Mouse (Mus musculus) kidney, adult 2 months (tissue): ENCODE measurements around the gene Mavs.

Experiments used
- CTCF ChIP-seq: fragments of 200-500 bp; conservative IDR thresholded peaks from 2 replicates; pipeline ENCODE4 v1.5.1; 2011; ENCODE audit warnings: low read depth, mild to moderate bottlenecking, control low read depth, low read length, moderate library complexity, mixed read lengths; ENCODE audit not compliant: insufficient read depth, insufficient read length
- POLR2A ChIP-seq: fragments of 200-500 bp; IDR thresholded peaks from one replicate; pipeline ENCODE4 v1.6.1; 2011; ENCODE audit warnings: low read depth, low read length, control low read depth

DNA sequence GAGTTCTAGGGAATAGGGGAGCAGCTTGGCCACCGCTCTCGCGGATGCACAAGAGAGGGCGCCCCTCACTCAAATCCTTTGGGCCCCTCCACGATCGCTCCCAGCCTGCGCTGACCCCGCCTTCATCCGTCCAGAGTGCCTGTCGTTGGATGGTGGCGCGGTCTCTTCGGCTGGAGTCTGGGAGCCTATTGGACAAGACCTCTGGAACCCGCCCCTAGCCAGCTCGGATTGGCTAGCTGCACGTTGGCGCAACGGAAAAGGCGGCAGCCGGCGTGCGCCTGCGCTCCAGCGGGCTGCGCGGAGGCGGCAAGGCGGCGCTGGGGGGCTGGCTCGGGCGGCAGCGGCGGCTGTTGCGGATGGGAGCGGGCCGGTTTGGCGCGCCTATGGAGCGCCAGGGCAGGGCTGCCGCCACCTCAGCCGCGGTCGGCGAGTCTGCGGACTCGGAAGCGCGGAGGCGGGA lies 28.4 kb downstream of the Mavs start, which contains the start of gene Pank2:
- TF ChIP-seq POLR2A: no peak
- TF ChIP-seq CTCF: no peak
